In genomic region chr14:24908377-24908776, GRCm38 (mm10) we compare ENCODE assay signal across 24 mouse cellular contexts.
A peak's percentile ranks its signal among the peaks of the same experiment; 100 is the strongest.
DNase-seq lines count a peak whose midpoint lies in the region; ATAC-seq and TF ChIP-seq lines count a peak whose summit lies in the region.
"Had no signal": no experiment of that assay in that cellular context is flagged by ENCODE, and none has a peak within 500 bp of the region (broad histone marks: within the 10 kb centered on the region; RNA-seq: fewer than 3 reads in every experiment).

No protein-coding gene starts in this region.

- no peak overlapping the region for H3K4me2 ChIP-seq in forebrain, embryonic 15.5 days (replicated peaks)
- H3K4me2 ChIP-seq in forebrain, embryonic 12.5 days: no peak overlapping the region
- no peak overlapping the region for H3K4me2 ChIP-seq in midbrain, postnatal 0 days (ENCODE audit: low read depth, low read length, poor library complexity, severe bottlenecking)
- H3K4me2 ChIP-seq in midbrain, embryonic 16.5 days (ENCODE audit: low read length): no peak overlapping the region
- no peak overlapping the region for H3K4me2 ChIP-seq in embryonic facial prominence, embryonic 14.5 days (ENCODE audit: low read depth, low read length)
- H3K4me2 ChIP-seq: hindbrain, embryonic 13.5 days; intestine, embryonic 15.5 days; limb, embryonic 13.5 days; liver, embryonic 13.5 days; lung, embryonic 15.5 days; midbrain, embryonic 11.5 days; neural tube, embryonic 12.5 days had no signal

- DNase-seq in kidney, adult 2 months: peak; percentile 24
- no peak for DNase-seq in kidney, adult 18-20 months
- peak; percentile 62 for DNase-seq in midbrain, postnatal 0 days (ENCODE audit: low spot score)
- peak; percentile 71 for DNase-seq in embryonic facial prominence, embryonic 14.5 days (ENCODE audit: low spot score)
- DNase-seq in cerebellum, adult 18-20 months: no peak
- DNase-seq: adrenal gland, postnatal 36 days; cerebellum, adult 8-10 months; gastrocnemius, postnatal 25 days; heart, adult 2 months; kidney, postnatal 25 days; liver, embryonic 13.5 days; thymus, postnatal 36 days had no signal

- H3K4me3 ChIP-seq in forebrain, embryonic 15.5 days: no peak overlapping the region
- no peak overlapping the region for H3K4me3 ChIP-seq in forebrain, embryonic 12.5 days (replicated peaks)
- H3K4me3 ChIP-seq in kidney, adult 2 months (ENCODE audit: insufficient read depth, low read depth, low read length): no peak overlapping the region
- H3K4me3 ChIP-seq in midbrain, postnatal 0 days (ENCODE audit: low read depth, low read length): no peak overlapping the region
- no peak overlapping the region for H3K4me3 ChIP-seq in midbrain, embryonic 16.5 days (ENCODE audit: low read depth, low read length)
- H3K4me3 ChIP-seq in embryonic facial prominence, embryonic 14.5 days (ENCODE audit: low read depth, low read length): no peak overlapping the region
- H3K4me3 ChIP-seq: heart, adult 2 months; hindbrain, embryonic 13.5 days; intestine, embryonic 15.5 days; layer of hippocampus, adult 2 months; limb, embryonic 13.5 days; liver, embryonic 13.5 days; lung, embryonic 15.5 days; neural tube, embryonic 12.5 days had no signal

- TF ChIP-seq POLR2A in kidney, adult 2 months (IDR thresholded peaks at IDR 0.05; ENCODE audit: low read depth, low read length): no peak

- ATAC-seq in forebrain, embryonic 15.5 days (replicated peaks): peak; percentile 61; the same call in 1 of the 2 replicates
- ATAC-seq in forebrain, embryonic 12.5 days (ENCODE audit: low FRiP score): no peak
- no peak for ATAC-seq in midbrain, postnatal 0 days (ENCODE audit: low FRiP score)
- ATAC-seq in midbrain, embryonic 16.5 days: no peak
- peak; percentile 60; the same call in 1 of the 2 replicates for ATAC-seq in embryonic facial prominence, embryonic 14.5 days (ENCODE audit: low read depth)
- ATAC-seq: CD4-positive, CD25-positive, alpha-beta regulatory T cell, adult 4 months; intestine, embryonic 15.5 days; Patski had no signal

- H3K9ac ChIP-seq in forebrain, embryonic 15.5 days (replicated peaks): no peak overlapping the region
- no peak overlapping the region for H3K9ac ChIP-seq in forebrain, embryonic 12.5 days
- no peak overlapping the region for H3K9ac ChIP-seq in midbrain, postnatal 0 days (replicated peaks; ENCODE audit: low read length, poor library complexity, severe bottlenecking)
- no peak overlapping the region for H3K9ac ChIP-seq in midbrain, embryonic 16.5 days (ENCODE audit: low read depth, low read length)
- H3K9ac ChIP-seq in embryonic facial prominence, embryonic 14.5 days (ENCODE audit: low read depth, low read length): no peak overlapping the region
- H3K9ac ChIP-seq: hindbrain, embryonic 13.5 days; intestine, embryonic 15.5 days; limb, embryonic 13.5 days; liver, embryonic 13.5 days; lung, embryonic 15.5 days; neural tube, embryonic 12.5 days had no signal

- no peaks in the 10 kb centered on the region for H3K27me3 ChIP-seq in forebrain, embryonic 15.5 days
- H3K27me3 ChIP-seq in forebrain, embryonic 12.5 days: peaks cover 2% of the 10 kb centered on the region; the same call in 1 of the 2 replicates
- no peaks in the 10 kb centered on the region for H3K27me3 ChIP-seq in kidney, adult 2 months (replicated peaks; ENCODE audit: control insufficient read depth, insufficient read depth, low read length)
- no peaks in the 10 kb centered on the region for H3K27me3 ChIP-seq in midbrain, postnatal 0 days (ENCODE audit: insufficient read depth, low read length)
- no peaks in the 10 kb centered on the region for H3K27me3 ChIP-seq in midbrain, embryonic 16.5 days (ENCODE audit: control insufficient read depth, insufficient read depth, low read depth, low read length)
- H3K27me3 ChIP-seq in embryonic facial prominence, embryonic 14.5 days (replicated peaks; ENCODE audit: control insufficient read depth, insufficient read depth, low read length): no peaks in the 10 kb centered on the region
- H3K27me3 ChIP-seq: intestine, embryonic 15.5 days; limb, embryonic 13.5 days; liver, embryonic 13.5 days; lung, embryonic 15.5 days; neural tube, embryonic 12.5 days; Patski had no signal

- no peak for TF ChIP-seq CTCF in kidney, adult 2 months (conservative IDR thresholded peaks at IDR 0.05; ENCODE audit: insufficient read depth, insufficient read length, low read depth, low read length)
- no peak for TF ChIP-seq CTCF in midbrain, postnatal 0 days (IDR thresholded peaks at IDR 0.05)

- H3K36me3 ChIP-seq in forebrain, embryonic 15.5 days: no peaks in the 10 kb centered on the region
- H3K36me3 ChIP-seq in forebrain, embryonic 12.5 days (replicated peaks): no peaks in the 10 kb centered on the region
- no peaks in the 10 kb centered on the region for H3K36me3 ChIP-seq in kidney, adult 2 months (ENCODE audit: control insufficient read depth, insufficient read depth, low read length)
- H3K36me3 ChIP-seq in midbrain, postnatal 0 days (ENCODE audit: insufficient read depth, low read length): no peaks in the 10 kb centered on the region
- H3K36me3 ChIP-seq in midbrain, embryonic 16.5 days (ENCODE audit: control insufficient read depth, insufficient read depth, low read length): no peaks in the 10 kb centered on the region
- H3K36me3 ChIP-seq in embryonic facial prominence, embryonic 14.5 days (ENCODE audit: control insufficient read depth, insufficient read depth, low read length): no peaks in the 10 kb centered on the region
- H3K36me3 ChIP-seq: hindbrain, embryonic 13.5 days; intestine, embryonic 15.5 days; limb, embryonic 13.5 days; liver, embryonic 13.5 days; lung, embryonic 15.5 days; neural tube, embryonic 12.5 days had no signal

- H3K4me1 ChIP-seq in forebrain, embryonic 15.5 days: peaks cover 20% of the 10 kb centered on the region
- H3K4me1 ChIP-seq in forebrain, embryonic 12.5 days: peaks cover 7% of the 10 kb centered on the region; the same call in 1 of the 2 replicates
- H3K4me1 ChIP-seq in kidney, adult 2 months (ENCODE audit: control insufficient read depth, insufficient read depth, low read length): no peaks in the 10 kb centered on the region
- no peaks in the 10 kb centered on the region for H3K4me1 ChIP-seq in midbrain, postnatal 0 days (ENCODE audit: insufficient read depth, low read length)
- H3K4me1 ChIP-seq in midbrain, embryonic 16.5 days (ENCODE audit: control insufficient read depth, insufficient read depth, low read length): peaks cover 8% of the 10 kb centered on the region
- H3K4me1 ChIP-seq in embryonic facial prominence, embryonic 14.5 days (ENCODE audit: control insufficient read depth, insufficient read depth, low read length): peaks cover 18% of the 10 kb centered on the region
- H3K4me1 ChIP-seq: intestine, embryonic 15.5 days; liver, embryonic 13.5 days; lung, embryonic 15.5 days; neural tube, embryonic 12.5 days had no signal

- no peaks in the 10 kb centered on the region for H3K9me3 ChIP-seq in forebrain, embryonic 15.5 days
- no peaks in the 10 kb centered on the region for H3K9me3 ChIP-seq in forebrain, embryonic 12.5 days
- H3K9me3 ChIP-seq in midbrain, postnatal 0 days (ENCODE audit: low read length): no peaks in the 10 kb centered on the region
- no peaks in the 10 kb centered on the region for H3K9me3 ChIP-seq in midbrain, embryonic 16.5 days (replicated peaks; ENCODE audit: control insufficient read depth, low read length, poor library complexity, severe bottlenecking)
- no peaks in the 10 kb centered on the region for H3K9me3 ChIP-seq in embryonic facial prominence, embryonic 14.5 days (ENCODE audit: control insufficient read depth, low read length)
- H3K9me3 ChIP-seq: hindbrain, embryonic 13.5 days; intestine, embryonic 15.5 days; limb, embryonic 13.5 days; liver, embryonic 13.5 days; lung, embryonic 15.5 days; neural tube, embryonic 12.5 days had no signal

- H3K27ac ChIP-seq in forebrain, embryonic 15.5 days (replicated peaks): peak overlapping the region; percentile 49
- H3K27ac ChIP-seq in forebrain, embryonic 12.5 days: no peak overlapping the region
- no peak overlapping the region for H3K27ac ChIP-seq in kidney, adult 2 months (ENCODE audit: insufficient read depth, low read depth, low read length)
- H3K27ac ChIP-seq in midbrain, postnatal 0 days (ENCODE audit: low read depth, low read length): no peak overlapping the region
- no peak overlapping the region for H3K27ac ChIP-seq in midbrain, embryonic 16.5 days (ENCODE audit: low read length)
- no peak overlapping the region for H3K27ac ChIP-seq in embryonic facial prominence, embryonic 14.5 days (replicated peaks; ENCODE audit: low read depth, low read length)
- H3K27ac ChIP-seq: heart, adult 2 months; hindbrain, embryonic 13.5 days; intestine, embryonic 15.5 days; layer of hippocampus, adult 2 months; liver, embryonic 13.5 days; lung, embryonic 15.5 days; neural tube, embryonic 12.5 days had no signal

- 62% methylated on average over 4 of the region's 4 CpGs for WGBS in forebrain, embryonic 15.5 days
- 77% methylated on average over 4 of the region's 4 CpGs for WGBS in forebrain, embryonic 12.5 days
- 82% methylated on average over 4 of the region's 4 CpGs for WGBS in kidney, adult 2 months
- WGBS in midbrain, postnatal 0 days: 64% methylated on average over 4 of the region's 4 CpGs
- 61% methylated on average over 4 of the region's 4 CpGs for WGBS in midbrain, embryonic 16.5 days
- 69% methylated on average over 4 of the region's 4 CpGs for WGBS in embryonic facial prominence, embryonic 14.5 days

Comparison
In these comparisons a context has a peak if more than half of its experiments do, and no peak if none do; other contexts are left out.
1. ATAC-seq: peak in forebrain, embryonic 15.5 days (single experiment) and embryonic facial prominence, embryonic 14.5 days (single experiment); none in forebrain, embryonic 12.5 days (single experiment), midbrain, postnatal 0 days (single experiment) and midbrain, embryonic 16.5 days (single experiment).
2. DNase-seq: peak in kidney, adult 2 months (single experiment), midbrain, postnatal 0 days (single experiment) and embryonic facial prominence, embryonic 14.5 days (single experiment); none in kidney, adult 18-20 months (single experiment) and cerebellum, adult 18-20 months (0 of 2).